In genomic region chr8:11088946-11089665, GRCm38 (mm10) we compare ENCODE assay signal across 10 mouse cellular contexts.
DNase-seq lines count a peak whose midpoint lies in the region; ATAC-seq lines count a peak whose summit lies in the region.
"Had no signal": no experiment of that assay in that cellular context is flagged by ENCODE, and none has a peak within 500 bp of the region (broad histone marks: within the 10 kb centered on the region; RNA-seq: fewer than 3 reads in every experiment).

No protein-coding gene starts in this region.

- ATAC-seq in limb, embryonic 13.5 days (ENCODE audit: low FRiP score, low read depth), result no peak
- no peak for ATAC-seq in megakaryocyte, adult 5-6 weeks (ENCODE audit: poor library complexity, severe bottlenecking)
- ATAC-seq: intestine, embryonic 16.5 days had no signal

- no peak overlapping the region for H3K4me3 ChIP-seq in limb, embryonic 13.5 days
- H3K4me3 ChIP-seq: lung, embryonic 15.5 days had no signal

- no peak overlapping the region for H3K9ac ChIP-seq in limb, embryonic 13.5 days
- H3K9ac ChIP-seq: lung, embryonic 15.5 days had no signal

- no peak overlapping the region for H3K27ac ChIP-seq in limb, embryonic 13.5 days
- H3K27ac ChIP-seq: lung, embryonic 15.5 days had no signal

- peak; percentile 16 to 18 for DNase-seq in frontal cortex, adult 2 months (ENCODE audit: extremely low spot score in 1 of 2, low spot score in 1 of 2)
- no peak for DNase-seq in frontal cortex, postnatal 14 days (ENCODE audit: low spot score in 2 of 2)
- DNase-seq in NIH3T3 (ENCODE audit: low read depth), result peak; percentile 58
- DNase-seq in fibroblast of lung, adult 2 months (ENCODE audit: low read depth), result peak; percentile 82
- DNase-seq in thymus, postnatal 10 days (ENCODE audit: low spot score in 2 of 2), result no peak
- no peak for DNase-seq in retina, postnatal 1 day

- no peaks in the 10 kb centered on the region for H3K36me3 ChIP-seq in limb, embryonic 13.5 days
- H3K36me3 ChIP-seq: lung, embryonic 15.5 days had no signal

- H3K4me1 ChIP-seq in limb, embryonic 13.5 days, result peaks cover 21% of the 10 kb centered on the region

- H3K27me3 ChIP-seq in limb, embryonic 13.5 days, result peaks cover 5% of the 10 kb centered on the region
- H3K27me3 ChIP-seq: lung, embryonic 15.5 days had no signal

- H3K4me2 ChIP-seq in limb, embryonic 13.5 days (replicated peaks), result 0 out of 2 replicates have a peak overlapping the region, but pooled peaks have one; percentile 3
- H3K4me2 ChIP-seq: lung, embryonic 15.5 days had no signal

- WGBS in limb, embryonic 13.5 days, result 41% methylated on average over 12 of the region's 12 CpGs

- H3K9me3 ChIP-seq in limb, embryonic 13.5 days, result no peaks in the 10 kb centered on the region
- H3K9me3 ChIP-seq: lung, embryonic 15.5 days had no signal

Comparison
In these comparisons a context has a peak if more than half of its experiments do, and no peak if none do; other contexts are left out.
1. DNase-seq: peak in frontal cortex, adult 2 months (2 of 2), NIH3T3 (single experiment) and fibroblast of lung, adult 2 months (single experiment); none in frontal cortex, postnatal 14 days (0 of 2), thymus, postnatal 10 days (0 of 2) and retina, postnatal 1 day (single experiment).